Mouse (Mus musculus) spleen, postnatal 14 days (tissue): ENCODE data around the gene Ppp1r1b.

Experiments used
- DNase-seq, 2 experiments: peaks; one replicate each; pipeline ENCODE4 v3.0.0; 2021 to 2022; ENCODE audit warnings: low spot score in 2 of 2

Ppp1r1b gene

DNA sequence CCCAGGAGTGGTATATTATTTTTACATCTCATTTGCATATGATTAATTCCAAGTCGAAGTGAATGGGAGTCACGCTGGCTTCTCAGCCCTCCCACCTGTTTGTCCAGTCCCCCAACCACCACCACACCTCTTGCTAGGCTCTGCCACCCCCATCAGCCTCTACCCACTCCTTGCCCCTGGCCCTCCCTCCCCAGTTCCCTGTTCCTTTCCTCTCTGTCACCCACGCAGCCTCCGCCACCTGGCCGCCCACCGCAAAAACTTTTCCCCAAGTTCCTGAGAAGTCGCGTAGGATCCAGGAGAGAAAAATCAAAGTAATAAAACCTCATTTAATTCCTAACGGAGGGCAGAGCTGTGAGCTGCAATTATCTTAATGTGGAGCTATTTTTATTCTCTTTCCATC lies 2.0 kb upstream of the Ppp1r1b start:
- no peak for DNase-seq

DNA sequence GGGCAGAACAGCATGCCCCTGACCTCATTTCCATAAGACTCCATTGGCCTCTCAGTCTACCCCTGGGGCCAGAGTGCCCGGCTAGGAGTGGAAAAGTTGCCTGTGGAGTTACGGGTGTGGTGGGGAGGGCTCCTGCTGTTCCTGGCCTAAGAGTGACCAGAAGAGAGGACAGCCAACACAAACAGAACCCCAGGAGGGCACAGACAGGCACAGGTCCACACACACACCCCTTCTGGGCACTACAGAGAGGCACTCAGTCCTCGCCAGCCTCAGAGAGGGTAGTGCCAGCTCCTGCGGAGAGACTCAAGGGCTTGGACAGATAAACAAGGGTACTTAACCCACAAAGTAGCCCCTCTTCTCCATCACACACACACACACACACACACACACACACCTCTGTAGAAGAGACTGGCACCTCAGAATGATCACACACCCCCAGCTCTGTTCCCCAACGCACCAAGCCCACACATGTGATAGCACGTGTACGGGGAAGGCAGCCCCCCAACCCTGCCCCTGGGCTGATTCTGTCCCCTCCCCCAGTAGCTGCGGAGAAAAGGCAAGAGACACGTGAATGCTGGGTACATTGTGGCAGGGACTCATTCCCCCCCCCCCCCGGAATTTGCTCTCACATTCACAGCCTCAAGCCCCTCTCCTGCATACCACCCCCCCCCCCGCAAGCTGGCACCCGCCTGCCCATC lies 670 bp upstream of the Ppp1r1b start:
- DNase-seq = no peak

DNA sequence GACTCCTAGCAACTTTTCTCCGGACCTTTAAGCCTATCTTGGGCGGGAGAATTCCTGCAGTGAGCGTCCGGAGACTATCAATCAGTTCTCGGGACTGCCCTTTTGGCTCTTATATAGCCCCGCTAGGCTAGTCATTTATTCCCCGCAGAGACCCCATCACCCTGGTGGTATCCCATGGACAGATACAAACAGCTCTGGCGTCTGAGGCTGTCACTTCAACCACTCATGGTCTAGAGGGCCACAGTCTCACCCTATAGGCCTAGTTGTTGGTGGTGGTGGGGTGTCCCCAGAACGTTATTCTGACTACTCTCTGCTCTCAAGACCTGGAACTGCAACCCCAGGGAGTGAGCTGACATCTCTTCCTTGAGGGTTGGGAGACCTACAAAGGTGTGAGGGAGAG lies 1.1 kb downstream of the Ppp1r1b start:
- no peak for DNase-seq

DNA sequence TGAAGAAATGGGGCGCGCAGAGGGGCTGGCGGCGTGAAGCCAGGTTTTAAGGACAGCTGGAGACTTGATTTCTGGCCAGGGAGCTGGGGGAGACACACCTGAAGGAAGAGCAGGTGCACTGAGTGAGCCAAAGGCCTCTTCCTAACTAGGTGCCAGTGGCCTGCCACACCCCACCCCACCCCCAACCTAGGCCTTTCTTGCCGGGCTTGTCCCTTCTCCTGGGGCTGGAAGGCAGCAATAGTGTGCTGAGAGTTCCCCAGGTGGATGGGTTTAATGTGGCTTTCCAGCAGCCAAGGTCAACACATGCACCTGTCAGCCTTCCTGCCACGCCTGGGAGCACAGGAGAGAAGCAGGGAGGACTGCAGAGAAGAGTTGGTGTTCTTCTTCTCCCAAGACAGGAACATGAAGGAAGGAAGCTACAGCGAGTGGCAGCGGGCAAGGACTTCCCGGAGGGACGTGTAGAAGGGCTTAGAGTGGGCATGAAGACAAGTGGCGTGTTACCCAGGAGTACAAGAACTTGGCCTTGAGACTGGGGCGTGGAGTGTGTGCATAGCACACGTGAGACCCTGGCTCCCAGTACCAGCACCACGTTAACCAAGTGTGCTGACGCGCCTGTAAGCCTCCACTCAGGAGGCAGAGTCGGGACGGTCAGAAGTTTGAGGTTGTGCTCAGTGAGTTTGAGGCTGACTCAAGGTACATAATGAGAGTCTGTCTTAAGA lies 4.2 kb downstream of the Ppp1r1b start:
- DNase-seq = no peak

- no peak for DNase-seq
These were observed 5.5 kb downstream of the Ppp1r1b start for GRCm38 (mm10) chr11:98353651-98354211.

DNA sequence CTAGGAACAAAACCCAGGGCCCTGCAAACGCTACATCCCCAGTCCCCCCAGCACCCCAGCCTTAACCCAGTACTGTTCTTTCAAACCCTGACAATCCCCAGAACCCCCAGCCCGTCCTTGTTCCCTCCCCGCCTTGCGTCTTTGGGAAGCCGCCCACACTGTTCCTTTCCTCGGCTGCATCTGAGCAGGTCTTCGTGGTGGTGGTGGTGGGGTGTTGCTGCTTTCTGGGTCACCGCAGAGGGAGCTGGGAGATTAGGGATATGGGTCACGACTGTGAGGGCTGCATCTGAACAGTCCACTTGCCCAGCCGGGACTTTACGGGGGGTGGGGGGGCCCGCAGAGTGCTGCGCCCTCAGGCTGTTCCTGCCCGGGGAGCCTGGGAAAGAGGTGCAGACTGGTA lies 6.2 kb downstream of the Ppp1r1b start:
- DNase-seq = no peak

DNA sequence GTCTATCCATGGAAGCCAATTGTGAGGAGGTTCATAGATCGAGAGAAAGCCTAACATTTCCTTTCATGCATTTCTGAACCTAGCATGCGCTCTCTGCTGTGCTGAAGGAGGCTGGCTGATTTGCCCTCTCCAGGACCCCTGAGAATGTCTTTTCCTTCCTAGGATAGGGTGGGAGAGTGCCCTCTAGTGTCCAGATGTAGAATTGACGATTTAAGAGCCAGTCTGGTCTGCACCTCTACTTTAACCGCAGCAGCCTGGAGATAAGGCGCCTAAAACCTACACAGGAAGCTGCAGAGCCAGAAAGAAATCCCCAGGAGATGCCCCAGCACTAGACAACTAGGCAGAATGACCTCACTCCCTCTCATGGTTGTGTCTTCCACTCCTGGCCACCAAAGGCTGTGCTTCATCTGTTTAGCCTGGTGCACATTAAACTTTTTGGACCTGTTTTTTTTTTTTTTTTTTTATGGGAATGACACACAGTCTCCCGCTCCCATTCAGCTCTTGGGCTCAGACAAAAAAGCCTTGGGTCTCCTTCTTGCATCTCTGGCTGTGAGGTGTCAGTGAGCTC lies 7.6 kb downstream of the Ppp1r1b start:
- peak in 1 of 2 experiments; percentile 34 for DNase-seq

DNA sequence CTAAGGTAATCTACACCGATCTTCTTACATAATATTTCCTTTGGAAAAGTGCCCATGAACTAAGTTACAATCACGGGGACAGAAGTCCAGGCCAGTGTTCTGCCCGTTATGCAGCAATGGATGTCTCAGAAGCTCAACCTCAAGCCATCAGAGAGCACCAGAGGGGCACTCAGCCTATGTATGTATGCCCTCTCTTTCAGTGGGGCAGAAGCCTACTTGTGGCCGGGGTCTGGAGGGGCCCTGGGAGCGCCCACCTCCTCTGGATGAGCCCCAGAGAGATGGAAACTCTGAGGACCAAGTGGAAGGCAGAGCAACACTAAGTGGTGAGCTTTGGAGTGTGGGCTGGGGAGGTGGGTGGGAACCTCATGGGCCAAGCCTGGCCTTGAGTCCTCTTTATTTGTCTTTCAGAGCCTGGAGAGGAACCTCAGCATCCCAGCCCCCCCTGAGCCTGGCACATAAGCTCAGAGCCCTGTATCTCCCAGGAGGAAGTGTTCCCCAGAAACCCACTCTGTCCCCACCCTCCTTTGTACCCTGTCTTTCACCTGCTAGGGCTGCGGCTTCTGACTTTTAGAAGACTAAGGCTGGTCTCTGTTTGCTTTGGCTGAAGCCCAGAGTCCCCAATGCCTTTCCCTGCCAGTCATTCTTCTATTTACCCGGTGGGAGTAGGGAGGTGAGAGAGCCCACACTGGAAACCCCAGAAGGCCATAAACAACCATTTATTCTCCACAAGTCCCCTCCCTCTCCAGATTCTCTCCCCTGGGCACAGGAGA lies 8.6 kb downstream of the Ppp1r1b start:
- DNase-seq = no peak

GRCm38 (mm10) chr11:98357396-98358160 lies 9.4 kb downstream of the Ppp1r1b start:
- no peak for DNase-seq

DNA sequence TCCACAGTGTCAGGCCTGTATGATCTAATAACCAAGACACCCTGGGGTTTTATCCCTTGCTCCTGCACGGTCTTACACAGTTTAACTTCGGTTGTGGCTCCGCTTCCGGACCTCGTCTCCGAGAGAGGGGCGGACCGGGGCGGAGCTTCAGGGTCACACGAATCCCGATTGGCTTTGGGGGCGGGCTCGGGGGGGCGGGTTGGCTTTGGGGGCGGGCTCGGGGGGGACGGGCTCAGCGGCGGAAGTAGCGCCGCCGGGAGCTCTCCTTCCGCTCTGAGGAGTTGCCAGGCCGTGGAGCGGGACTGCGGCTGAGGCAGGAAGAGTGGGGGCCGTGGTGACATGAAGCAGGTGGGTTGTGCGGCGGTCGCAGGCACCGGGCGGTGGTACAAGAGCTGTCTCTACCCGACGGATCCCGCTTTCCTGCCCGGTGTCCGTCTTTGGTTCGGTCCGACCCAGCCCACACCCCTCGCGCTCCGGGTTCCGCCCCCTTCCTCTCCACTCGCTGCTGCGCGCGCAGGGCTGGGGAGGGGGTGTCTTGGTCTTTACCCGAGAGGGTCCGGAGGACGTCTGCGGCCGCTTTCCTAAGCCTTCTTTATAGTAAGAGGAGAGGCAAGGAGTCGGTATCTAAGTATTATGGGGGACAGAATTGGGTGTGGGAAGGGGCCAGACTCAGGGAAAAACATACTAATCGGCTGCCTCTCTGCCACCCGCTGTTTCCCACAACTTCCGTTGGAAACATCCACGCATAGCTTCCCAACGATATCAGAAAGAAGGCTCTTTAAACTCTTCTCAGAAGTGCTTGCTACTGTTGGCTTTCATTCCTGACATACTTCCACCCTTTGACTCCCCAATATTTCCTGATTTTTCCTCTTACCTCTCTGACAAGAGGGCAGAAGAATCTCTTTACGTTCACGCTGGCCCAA lies 10.2 kb downstream of the Ppp1r1b start, which contains the start of gene Stard3:
Gene Stard3 (plus strand): TSS at position 208 of the 923 bp plus-strand sequence.
- DNase-seq = peak; percentile 79 to 86

DNA sequence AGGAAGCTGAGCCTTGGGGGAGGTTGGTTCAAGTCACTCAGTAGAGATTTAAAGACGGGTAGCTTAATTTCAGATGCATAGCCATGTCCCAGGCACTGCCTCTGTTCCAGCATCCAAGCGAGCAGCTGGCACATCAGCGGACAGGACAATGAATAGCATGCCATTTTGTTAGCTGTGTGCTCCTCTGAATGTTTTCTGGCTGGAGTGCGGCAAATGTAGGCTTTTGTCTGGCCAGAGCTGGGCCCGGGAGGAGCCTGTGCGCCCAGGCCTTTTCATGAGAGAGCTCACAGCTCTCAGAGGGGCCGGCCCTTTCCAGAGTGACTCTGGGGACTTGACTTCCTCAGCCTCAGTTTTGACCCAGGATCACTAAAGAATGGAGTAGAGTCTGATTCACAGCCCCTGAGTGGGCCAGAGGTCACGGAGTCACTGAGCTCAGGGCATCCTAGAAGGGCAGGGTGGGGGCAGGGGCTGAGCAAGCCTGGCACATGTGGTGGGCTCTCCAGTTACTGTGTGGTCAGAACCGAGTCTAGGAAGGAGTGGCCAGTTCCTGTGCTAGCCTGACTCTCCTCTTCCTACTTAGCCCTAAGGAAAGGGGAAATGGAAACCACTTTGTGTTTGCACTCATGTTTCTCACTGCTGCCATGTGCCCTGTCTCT lies 12.8 kb downstream of the Ppp1r1b start:
- DNase-seq = no peak

DNA sequence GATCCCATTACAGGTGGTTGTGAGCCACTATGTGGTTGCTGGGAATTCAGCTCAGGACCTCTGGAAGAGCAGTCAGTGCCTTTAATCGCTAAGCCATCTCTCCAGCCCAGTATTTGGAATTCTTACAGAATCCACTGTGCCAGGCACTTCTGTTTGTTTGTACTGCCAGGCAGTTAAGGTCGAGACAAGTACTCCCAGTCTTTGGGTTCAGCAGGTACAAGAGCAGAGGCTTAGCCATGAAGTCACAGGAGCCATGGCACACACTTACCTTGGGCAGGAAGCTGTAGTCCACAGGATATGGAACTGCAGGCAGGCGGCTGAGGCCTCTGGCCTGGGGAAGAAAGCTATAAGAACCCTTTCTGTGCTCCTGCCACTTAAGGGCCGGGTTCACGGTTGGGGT lies 15.6 kb downstream of the Ppp1r1b start:
- DNase-seq = no peak

GRCm38 (mm10) chr11:98364410-98364809 lies 16.2 kb downstream of the Ppp1r1b start:
- no peak for DNase-seq

GRCm38 (mm10) chr11:98366290-98366689 lies 18.1 kb downstream of the Ppp1r1b start:
- DNase-seq = no peak

- no peak for DNase-seq
These were observed 19.1 kb downstream of the Ppp1r1b start for GRCm38 (mm10) chr11:98367171-98367862.

DNA sequence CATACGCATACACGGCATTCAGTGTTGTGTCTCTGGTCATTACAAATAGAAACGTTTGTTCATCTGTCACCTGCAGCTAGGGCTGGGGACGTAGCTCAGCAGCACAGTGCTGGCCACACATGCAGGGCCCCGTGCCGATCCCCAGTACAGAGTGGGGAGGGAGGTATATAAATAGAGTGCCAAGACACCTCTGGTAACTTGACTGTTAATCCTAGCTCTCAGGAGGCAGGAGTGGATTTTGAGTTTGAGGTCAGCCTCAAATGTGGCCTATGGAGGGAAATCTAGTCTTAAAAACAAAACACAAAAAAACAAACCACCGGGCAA lies 19.6 kb downstream of the Ppp1r1b start:
- DNase-seq = no peak

- no peak for DNase-seq
These were observed 21.1 kb downstream of the Ppp1r1b start for GRCm38 (mm10) chr11:98369337-98369736.

- DNase-seq = no peak
These were observed 22.4 kb downstream of the Ppp1r1b start for GRCm38 (mm10) chr11:98370588-98370987.
